Mouse (Mus musculus): ENCODE data around the gene Hmgcl.

The Hmgcl gene

GRCm38 (mm10) chr4:135985193-135985592 lies 38.9 kb downstream of the Hmgcl start:
- DNase-seq (ENCODE audit: extremely low read depth, low read depth, low spot score) = no peak

DNA sequence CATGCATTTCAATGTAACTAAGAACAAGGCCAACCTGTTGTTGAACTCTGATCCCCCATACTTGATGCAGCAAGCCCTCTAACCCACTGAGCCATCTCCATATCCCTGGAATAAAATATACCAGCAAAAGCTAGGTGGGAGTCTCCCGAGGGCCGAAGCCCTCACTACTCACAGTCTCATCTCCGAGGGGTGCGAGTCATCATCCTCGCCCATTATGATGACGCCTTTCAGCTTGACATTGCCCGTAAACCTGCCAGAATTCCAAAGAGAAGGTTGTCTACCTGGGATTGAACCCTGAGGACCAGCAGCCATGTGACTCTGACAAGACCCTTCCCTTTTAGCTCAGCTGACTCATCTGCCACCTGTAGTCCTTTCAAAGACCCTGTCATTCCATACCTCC lies 39.5 kb downstream of the Hmgcl start:
- no peak for DNase-seq (ENCODE audit: extremely low read depth, low read depth, low spot score)

DNA sequence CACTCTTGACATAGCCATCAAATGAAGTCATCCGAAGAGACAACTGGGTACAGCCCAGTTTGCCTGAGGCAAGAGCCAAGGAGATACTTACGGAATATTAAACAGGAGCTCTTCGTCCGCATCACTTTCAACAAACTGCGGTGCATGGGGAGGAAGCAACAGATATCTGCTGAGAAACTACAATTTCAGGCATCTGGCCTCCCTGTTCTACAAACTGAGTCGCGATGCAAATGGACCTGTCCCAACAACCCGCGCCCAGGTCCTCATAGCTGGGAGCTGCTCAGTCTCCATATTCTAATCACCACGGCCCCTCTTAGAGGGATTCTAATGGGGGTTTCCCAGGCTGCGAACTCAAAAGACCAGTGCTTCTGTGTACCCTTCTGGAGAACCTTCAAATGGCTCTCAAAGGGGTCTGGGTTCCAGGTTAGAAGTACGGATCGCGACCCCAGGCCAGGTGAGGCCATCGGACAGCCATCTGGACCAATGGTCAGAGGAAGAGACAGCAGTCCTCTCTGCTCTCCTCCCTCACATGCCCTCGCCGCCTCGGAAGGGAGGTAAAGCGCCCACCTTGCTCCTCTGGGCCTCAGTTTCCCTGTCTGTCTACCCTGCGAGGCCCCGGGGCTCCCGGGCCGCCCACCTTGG lies 40.2 kb downstream of the Hmgcl start:
- DNase-seq (ENCODE audit: extremely low read depth, low read depth, low spot score) = no peak

DNA sequence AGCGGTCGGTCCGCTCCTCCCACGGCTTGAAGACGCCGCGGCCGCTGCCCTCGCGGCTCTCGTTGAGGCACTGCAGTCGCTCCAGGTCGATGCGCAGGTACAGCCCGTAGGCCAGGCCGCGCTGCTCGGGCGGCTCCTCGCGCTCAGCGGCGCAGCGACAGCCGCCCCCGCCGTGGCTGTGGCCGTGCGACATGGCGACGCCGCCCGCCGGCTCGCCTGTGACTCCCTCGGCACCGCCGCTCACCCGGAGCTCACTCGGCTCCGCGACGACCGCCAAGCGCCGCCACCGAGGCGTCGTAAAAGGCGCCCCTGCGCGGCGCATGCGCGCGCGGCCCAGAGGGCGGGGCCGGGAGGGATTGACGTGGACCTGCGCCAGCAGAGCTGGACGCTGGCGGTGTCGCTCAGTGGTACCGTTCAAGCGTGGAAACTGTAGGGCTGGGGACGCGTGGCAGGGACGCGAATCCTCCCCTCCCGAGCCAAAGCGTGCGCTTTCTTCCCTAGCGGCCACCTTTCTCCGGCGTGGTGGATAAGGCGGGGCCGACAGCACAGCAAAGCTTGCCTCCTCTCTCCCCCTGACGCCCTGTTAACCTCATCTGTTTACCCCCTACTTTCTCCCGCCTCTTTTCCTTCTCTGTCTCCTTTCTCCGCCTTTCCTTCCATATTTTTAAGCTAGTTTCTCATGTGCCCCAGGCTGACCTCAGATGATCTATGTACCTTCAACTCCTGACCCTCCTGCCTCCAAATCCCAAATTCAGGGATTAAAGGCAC lies 40.9 kb downstream of the Hmgcl start, which contains the start of gene Pithd1:
Gene Pithd1 (minus strand): TSS at position 322 of the 768 bp plus-strand sequence.
- no peak for DNase-seq (ENCODE audit: extremely low read depth, low read depth, low spot score)

DNA sequence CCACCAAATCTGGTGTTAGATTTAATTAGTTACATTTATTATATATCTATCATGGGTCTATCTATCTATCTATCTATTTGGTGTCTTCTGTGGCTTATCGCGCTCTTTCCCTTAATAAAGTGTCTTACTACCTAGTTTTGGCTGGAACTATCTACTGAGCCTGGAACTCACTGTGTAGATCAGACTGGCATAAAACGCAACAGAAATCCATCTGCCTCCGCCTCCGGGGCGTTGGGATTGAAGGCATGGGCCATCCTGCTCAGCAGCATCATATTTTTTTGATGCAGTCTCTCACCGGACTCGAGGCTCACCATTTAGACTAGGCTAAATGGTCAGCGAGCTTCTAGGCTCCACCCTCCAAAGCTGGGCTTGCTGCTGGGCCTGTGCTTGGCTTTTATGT lies 41.5 kb downstream of the Hmgcl start:
- no peak for DNase-seq (ENCODE audit: extremely low read depth, low read depth, low spot score)

DNA sequence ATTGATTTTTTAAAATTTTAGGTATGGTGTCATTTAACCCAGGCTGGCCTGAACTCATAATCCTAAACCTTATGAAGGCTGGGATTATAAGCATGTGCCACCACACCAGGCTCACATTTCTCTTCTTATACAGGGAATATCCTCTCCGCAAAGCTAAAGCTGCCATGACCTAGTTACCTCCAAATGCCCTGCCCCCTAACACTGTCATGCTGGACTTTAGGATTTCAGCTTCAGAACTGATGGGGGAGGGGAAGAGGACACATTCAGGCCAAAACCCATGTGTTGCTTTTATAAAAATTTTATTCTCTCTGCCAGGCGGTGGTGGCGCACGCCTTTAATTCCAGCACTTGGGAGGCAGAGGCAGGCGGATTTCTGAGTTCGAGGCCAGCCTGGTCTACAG lies 47.7 kb downstream of the Hmgcl start:
- no peak for DNase-seq (ENCODE audit: extremely low read depth, low read depth, low spot score)

- no peak for DNase-seq (ENCODE audit: extremely low read depth, low read depth, low spot score)
These were observed 48.9 kb downstream of the Hmgcl start for GRCm38 (mm10) chr4:135995118-135995517.

DNA sequence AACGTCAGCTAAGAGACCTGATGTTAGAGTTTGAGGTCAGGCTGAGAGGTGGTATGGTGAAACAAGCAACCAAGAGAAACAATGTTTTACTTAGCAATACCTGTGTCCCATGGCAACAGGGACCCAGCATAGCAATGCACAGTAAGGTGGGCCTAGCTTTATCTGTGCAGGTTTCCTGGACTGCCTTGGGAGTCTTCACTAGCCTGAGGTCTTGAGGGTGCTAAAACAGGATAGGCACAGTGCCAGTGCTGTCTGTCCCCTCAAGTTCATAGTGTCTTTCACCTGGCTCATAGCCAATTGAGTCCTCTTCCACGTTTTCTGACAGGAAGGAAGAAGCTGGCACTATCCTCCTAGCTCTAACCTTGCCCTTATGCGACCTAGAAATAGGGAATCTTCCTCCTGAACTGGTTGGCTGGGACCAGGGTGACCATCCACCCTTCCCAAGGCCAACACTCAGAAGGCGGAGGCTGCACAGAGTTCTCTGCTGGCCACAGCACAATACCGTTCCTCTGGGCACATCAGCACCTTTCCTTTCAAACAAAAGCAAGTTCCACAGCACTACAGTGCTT lies 57.9 kb downstream of the Hmgcl start:
- no peak for DNase-seq (ENCODE audit: extremely low read depth, low read depth, low spot score)

GRCm38 (mm10) chr4:136004921-136005320 lies 58.7 kb downstream of the Hmgcl start:
- no peak for DNase-seq (ENCODE audit: extremely low read depth, low read depth, low spot score)

GRCm38 (mm10) chr4:136006821-136007220 lies 60.6 kb downstream of the Hmgcl start:
- DNase-seq (ENCODE audit: extremely low read depth, low read depth, low spot score) = no peak

DNA sequence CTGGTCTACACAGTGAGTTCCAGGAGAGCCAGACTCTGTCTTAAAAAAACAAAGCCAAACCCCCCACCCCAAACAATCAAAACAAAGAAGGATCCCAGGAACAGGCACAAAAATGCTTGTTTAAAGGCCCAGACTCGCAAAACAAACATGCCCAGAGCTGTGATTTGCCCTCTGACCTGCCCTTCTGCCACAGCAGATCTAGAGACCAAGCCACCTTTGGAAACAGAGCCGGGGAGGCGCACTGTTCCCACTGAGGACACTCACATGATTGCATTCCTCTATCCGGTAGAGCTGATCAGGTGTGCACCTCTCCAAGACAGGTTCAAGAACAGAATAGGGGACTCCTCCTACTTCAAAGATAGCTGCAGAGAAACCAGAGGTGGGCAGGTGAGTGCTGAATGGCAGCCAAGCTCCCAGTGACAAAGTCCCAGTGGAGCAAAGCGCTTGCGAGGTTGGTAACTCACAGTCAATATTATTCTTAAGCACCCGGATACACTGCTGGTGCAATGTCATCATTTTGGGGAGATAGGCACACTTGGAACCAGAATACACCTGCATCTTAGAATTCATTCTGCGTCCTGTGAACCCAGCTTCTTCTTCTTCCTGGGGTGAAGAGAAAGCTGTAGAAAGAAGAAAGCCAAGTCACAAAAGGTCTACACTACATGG lies 62.7 kb downstream of the Hmgcl start:
- no peak for DNase-seq (ENCODE audit: extremely low read depth, low read depth, low spot score)

- DNase-seq (ENCODE audit: extremely low read depth, low read depth, low spot score) = no peak
These were observed 64.3 kb downstream of the Hmgcl start for GRCm38 (mm10) chr4:136010586-136010985.

Data from fat pad, adult 2 months (tissue).